Mouse (Mus musculus) embryonic facial prominence, embryonic 15.5 days (tissue): ENCODE results near the gene Kcnd1. TPM values are rescaled to one million over a fixed set of nuclear protein-coding genes. Genes with fewer than 3 reads are reported as not detected.

ENCODE experiments used
- ATAC-seq: fragments of 200-750 bp; cut with Nextera tagmentation; 2 replicates; pipeline ENCODE4 v1.8.0; 2017; ENCODE audit warnings: low read depth, moderate TSS enrichment; ENCODE audit not compliant: insufficient number of reproducible peaks, low FRiP score, low TSS enrichment
- H3K27ac ChIP-seq: fragments of 300-500 bp; sonication (generic); replicated peaks from 2 replicates; pipeline ENCODE4 v1.5.1; 2015; ENCODE audit warnings: mild to moderate bottlenecking, inconsistent platforms
- H3K27me3 ChIP-seq: fragments of 300-500 bp; sonication (generic); 2 replicates; pipeline ENCODE4 v1.6.1; 2015; ENCODE audit warnings: inconsistent platforms
- H3K36me3 ChIP-seq: fragments of 300-500 bp; sonication (generic); 2 replicates; pipeline ENCODE4 v1.6.1; 2015; ENCODE audit warnings: mild to moderate bottlenecking, inconsistent platforms
- H3K4me1 ChIP-seq: fragments of 300-500 bp; sonication (generic); 2 replicates; pipeline ENCODE4 v1.6.1; 2015; ENCODE audit warnings: inconsistent platforms
- H3K4me2 ChIP-seq: fragments of 300-500 bp; sonication (generic); replicated peaks from 2 replicates; pipeline ENCODE4 v1.6.1; 2015; ENCODE audit warnings: mild to moderate bottlenecking, inconsistent platforms
- H3K4me3 ChIP-seq: fragments of 300-500 bp; sonication (generic); replicated peaks from 2 replicates; pipeline ENCODE4 v1.5.1; 2015; ENCODE audit warnings: mild to moderate bottlenecking, inconsistent platforms
- H3K9ac ChIP-seq: fragments of 300-500 bp; sonication (generic); 2 replicates; pipeline ENCODE4 v1.6.1; 2015; ENCODE audit warnings: inconsistent platforms
- H3K9me3 ChIP-seq: fragments of 300-500 bp; sonication (generic); replicated peaks from 2 replicates; pipeline ENCODE4 v1.6.1; 2016; ENCODE audit warnings: inconsistent platforms
- WGBS: fragments of 180-500 bp; shearing (Covaris S2); methylation state at CpG from one replicate; pipeline ENCODE4 v1.1.7; 2015; 5-methylcytosine and 5-hydroxymethylcytosine counted together
- polyA plus RNA-seq: library from polyadenylated mRNA; unstranded; fragments of >200 nt; fragmentation: Nextera tagmentation; extraction: Ambion mirVana; gene quantifications from 2 replicates; pipeline ENCODE4 v1.2.1, GENCODE M21; 2015

The Kcnd1 gene
- polyA plus RNA-seq: 1.8 and 1.9 TPM in 2 replicates

DNA sequence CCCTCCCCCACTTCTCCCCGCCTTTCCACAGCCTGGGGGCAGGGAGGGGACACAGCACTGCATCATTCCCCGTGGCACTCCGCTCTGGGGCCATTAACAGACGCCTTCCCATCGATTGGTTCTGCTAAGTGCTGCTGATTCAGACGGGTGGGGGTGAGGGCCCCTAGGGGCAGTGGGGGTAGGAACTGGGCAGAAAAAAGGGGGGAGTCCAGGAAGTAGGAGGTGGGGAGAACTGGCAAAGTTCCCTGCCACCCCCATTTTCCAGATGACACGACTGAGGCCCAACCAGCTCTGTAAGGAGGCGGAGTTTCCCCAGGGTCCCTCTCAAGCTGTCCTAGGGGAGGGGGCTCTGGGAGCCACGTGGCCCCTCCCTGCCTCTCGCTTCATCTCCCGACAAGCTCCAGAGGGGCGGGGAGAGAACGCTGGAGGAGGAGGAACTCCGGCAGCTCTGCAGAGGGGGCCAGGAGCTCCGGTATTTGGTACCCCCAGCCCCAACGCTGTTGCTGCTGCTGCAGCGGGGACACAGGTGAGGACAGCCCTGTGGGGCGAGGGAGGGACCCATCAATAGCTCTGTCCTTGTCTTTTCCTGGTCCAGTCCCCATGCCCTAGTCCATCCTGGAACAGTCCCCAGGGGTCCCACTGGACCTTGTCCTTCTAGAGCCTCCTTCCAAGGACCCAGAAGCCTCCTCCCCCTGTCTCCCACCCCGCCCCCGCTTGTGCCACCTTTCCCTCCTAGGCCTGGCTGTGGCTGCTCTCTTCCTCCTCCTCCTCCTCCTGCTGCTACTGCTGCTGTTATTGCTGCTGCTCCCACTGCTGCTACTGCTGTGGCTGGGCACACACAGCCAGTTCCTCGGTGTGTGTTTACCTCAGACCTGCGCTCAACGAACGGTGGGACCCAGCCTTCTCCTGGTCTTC is at the start of gene Kcnd1:
Kcnd1 (plus strand) TSS at position 425 of the 915 bp plus-strand sequence.
- peak; percentile 75 for ATAC-seq

DNA sequence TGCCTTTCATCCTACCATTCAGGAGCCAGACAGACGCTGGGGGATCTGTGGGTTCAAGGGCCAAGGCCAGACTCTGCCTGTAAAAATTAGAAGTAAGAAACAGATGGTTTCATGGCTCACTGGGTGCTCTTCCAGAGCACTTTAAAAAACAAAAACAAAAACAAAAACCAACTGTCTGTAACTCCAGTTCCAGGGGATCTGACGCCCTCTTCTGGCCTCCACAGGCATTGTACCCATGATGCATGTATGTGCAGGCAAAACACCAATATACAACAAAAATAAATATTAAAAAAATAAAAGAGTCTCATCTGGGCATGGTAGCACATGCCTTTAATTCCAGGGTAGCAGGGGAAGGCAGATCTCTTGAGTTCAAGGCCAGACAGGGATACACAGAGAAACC is 49.3 kb upstream of the Kcnd1 start:
- Histone ChIP-seq H3K4me1 (no peaks in the 10 kb centered on the region), H3K4me2 (no peak overlapping the region), H3K36me3 (peaks cover 25% of the 10 kb centered on the region), H3K27ac (no peak overlapping the region), H3K9ac (no peak overlapping the region), H3K4me3 (no peak overlapping the region), H3K27me3 (no peaks in the 10 kb centered on the region), H3K9me3 (no peaks in the 10 kb centered on the region)
- WGBS: 50% methylated on average over 2 of the region's 2 CpGs
- ATAC-seq: no peak

More for the DNA sequence above, at the start of gene Kcnd1:
- peak within 1 kb of the TSS; percentile 31; the same call in 1 of the 2 replicates for H3K9ac ChIP-seq
- no peaks in the 10 kb centered on the region for H3K27me3 ChIP-seq
- H3K4me2 ChIP-seq: peak within 1 kb of the TSS; percentile 58
- peaks cover 6% of the 10 kb centered on the region; the same call in 1 of the 2 replicates for H3K4me1 ChIP-seq
- H3K9me3 ChIP-seq: no peaks in the 10 kb centered on the region
- H3K4me3 ChIP-seq: peak within 1 kb of the TSS; percentile 46
- no peak within 1 kb of the TSS for H3K27ac ChIP-seq
- no peaks in the 10 kb centered on the region for H3K36me3 ChIP-seq
- WGBS: 12% methylated on average over 19 of the region's 24 CpGs

DNA sequence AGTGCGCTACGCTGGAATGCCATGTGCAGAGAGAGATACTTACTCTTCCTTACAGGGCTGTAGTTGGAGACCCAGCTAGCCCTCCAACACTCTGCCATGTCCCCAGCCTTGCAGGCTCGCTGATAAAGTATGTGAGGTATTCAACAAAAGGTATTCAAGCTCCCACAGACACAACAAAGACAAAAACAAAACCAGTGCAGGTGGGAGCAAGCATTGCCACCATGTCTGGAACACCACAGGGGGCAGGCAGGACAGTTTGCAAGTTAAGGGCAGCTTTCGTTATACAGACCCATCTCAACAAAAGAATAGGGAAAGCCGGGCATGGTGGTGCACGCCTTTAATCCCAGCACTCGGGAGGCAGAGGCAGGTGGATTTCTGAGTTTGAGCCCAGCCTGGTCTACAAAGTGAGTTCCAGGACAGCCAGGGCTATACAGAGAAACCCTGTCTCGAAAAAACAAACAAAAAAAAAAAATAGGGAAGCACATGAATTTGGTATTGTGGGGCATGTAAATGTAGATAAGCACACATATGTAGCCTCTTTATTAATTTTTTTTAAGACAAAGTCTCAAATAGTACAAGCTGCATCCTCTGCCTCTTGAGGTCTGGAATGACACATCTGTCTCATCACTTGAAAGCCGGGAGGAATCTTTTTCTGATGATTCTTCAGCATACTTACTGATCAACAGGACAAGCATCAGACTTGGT is 46.4 kb upstream of the Kcnd1 start:
- no peak overlapping the region for H3K4me3 ChIP-seq
- no peak for ATAC-seq
- no peak overlapping the region for H3K9ac ChIP-seq
- no peaks in the 10 kb centered on the region for H3K9me3 ChIP-seq
- whole genome bisulfite sequencing: 75% methylated on average over 9 of the region's 9 CpGs
- H3K27me3 ChIP-seq: no peaks in the 10 kb centered on the region
- H3K27ac ChIP-seq: no peak overlapping the region
- H3K4me1 ChIP-seq: no peaks in the 10 kb centered on the region
- peaks cover 10% of the 10 kb centered on the region for H3K36me3 ChIP-seq
- no peak overlapping the region for H3K4me2 ChIP-seq

DNA sequence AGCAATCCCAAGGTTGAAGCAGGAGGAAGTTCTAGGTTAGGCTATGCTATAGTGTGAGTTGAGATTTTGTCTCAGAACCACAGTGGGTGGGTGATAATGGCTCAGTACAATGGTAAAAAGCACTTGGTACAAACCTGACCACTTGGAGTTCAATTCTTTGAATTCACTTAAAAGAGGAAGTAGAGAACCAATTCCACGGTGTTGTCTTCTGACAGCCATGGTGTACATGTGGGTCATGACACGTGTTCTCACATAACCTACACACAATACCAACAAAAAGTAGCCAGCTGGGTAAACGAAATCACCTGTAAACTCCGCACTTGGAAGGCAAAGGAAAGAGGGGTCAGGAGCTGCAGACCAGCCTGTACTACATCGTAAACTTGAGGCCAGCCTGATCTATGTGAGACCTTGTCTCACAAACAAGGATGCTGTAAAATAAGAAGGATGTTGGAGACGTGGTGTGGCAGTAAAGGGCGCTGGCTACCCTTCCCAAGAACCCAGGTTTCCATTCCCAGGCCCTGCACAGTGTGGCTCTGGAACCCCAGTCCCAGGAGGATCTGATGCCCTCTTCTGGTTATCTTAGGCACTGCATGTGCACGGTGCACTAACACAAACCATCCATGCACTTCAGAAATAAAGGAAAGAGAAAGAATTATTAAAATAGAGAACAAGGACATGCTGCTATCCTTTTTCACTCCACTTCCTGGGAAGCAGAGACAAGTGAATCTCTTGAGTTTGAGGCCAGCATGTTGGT is 45.6 kb upstream of the Kcnd1 start:
- H3K4me1 ChIP-seq: no peaks in the 10 kb centered on the region
- H3K27me3 ChIP-seq: no peaks in the 10 kb centered on the region
- 0 out of 2 replicates have a peak, but pooled peaks cover 5% of the 10 kb centered on the region for H3K36me3 ChIP-seq
- H3K4me3 ChIP-seq: no peak overlapping the region
- H3K4me2 ChIP-seq: no peak overlapping the region
- WGBS: 48% methylated on average over 8 of the region's 8 CpGs
- H3K9ac ChIP-seq: no peak overlapping the region
- ATAC-seq: peak; percentile 51; the same call in 1 of the 2 replicates
- H3K9me3 ChIP-seq: no peaks in the 10 kb centered on the region
- no peak overlapping the region for H3K27ac ChIP-seq

DNA sequence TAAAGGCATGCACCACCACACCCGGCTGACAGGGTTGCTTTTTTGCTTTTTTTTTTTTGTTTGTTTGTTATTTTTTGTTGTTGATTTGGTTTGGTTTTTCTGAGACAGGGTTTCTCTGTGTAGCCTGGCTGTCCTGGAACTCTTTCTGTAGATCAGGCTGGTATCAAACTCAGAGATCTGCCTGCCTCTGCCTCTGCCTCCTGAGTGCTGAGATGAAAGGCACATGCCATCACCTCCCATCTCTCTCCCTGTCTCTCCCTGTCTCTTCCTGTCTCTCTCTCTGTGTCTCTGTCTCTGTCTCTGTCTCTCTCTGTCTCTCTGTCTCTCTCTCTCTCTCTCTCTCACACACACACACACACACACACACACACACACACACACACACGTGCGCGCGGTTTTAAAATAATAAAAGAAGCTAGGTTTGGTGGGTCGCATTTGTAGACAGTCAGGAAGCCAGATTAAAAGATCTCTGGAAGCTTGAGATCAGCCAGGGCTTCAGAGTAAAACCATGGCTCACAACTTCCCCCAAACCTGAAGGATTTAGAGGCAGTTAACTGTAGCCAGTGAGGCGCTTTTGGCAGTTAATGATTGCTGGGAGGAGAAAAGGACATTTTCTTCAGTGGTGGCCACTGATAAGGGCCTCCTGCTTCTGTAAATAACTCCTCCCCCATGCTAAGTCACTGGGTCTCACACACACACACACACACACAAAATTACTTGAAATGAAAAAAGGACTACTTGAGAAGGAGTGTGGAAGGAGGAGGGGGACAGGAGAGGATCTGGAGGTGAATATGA is 43.4 kb upstream of the Kcnd1 start:
- Histone ChIP-seq H3K27ac (no peak overlapping the region), H3K9me3 (no peaks in the 10 kb centered on the region), H3K4me3 (no peak overlapping the region), H3K4me1 (no peaks in the 10 kb centered on the region), H3K4me2 (no peak overlapping the region), H3K9ac (no peak overlapping the region), H3K36me3 (0 out of 2 replicates have a peak, but pooled peaks cover 1% of the 10 kb centered on the region), H3K27me3 (no peaks in the 10 kb centered on the region)
- no peak for ATAC-seq
- WGBS: 78% methylated on average over 7 of the region's 7 CpGs

DNA sequence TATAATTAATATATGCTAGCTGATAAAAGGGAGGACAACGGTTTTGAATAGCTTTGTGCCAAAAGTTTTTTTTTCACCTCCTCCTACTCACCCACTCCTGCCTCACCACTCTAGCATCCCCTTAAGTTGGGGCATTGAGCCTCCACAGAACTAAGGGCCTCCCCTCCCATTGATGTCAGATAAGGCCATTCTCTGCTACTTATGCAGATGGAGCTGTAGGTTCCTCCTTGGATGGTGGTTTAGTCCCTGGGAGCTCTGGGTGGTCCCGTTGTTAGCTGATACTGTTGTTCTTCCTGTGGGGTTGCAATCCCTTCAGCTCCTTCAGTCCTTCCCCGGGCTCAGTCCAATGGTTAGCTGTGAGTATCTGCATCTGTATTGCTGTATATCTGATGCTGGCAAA is 42.8 kb upstream of the Kcnd1 start:
- Histone ChIP-seq H3K9me3 (no peaks in the 10 kb centered on the region), H3K36me3 (no peaks in the 10 kb centered on the region), H3K4me3 (no peak overlapping the region), H3K27ac (no peak overlapping the region), H3K4me1 (no peaks in the 10 kb centered on the region), H3K4me2 (no peak overlapping the region), H3K27me3 (no peaks in the 10 kb centered on the region), H3K9ac (no peak overlapping the region)
- ATAC-seq: no peak
- 23% methylated on average over 3 of the region's 3 CpGs for WGBS

DNA sequence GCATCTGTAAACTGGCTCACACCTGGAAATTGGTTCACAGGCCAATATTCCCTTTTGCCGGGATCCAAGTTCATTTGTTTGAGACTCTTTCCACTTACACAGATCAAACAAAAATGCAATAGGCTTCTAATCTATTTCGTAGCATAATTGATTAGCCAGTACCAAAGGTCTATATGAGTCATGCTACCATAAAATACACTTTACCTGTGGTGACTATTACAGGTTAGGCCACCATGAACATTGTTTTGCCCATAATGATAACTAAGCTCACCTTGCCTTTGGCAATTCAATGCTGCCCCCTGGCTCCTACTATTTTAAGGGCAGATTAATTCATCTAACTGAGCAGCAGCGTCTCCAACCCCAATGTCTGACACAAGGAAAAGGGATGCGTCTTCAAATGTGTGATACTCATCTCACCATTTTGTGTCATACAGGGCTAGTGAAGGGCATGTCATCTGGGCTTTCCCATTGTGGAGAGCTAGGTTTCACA is 39.4 kb upstream of the Kcnd1 start:
- Histone ChIP-seq H3K9me3 (no peaks in the 10 kb centered on the region), H3K4me1 (no peaks in the 10 kb centered on the region), H3K27me3 (no peaks in the 10 kb centered on the region), H3K9ac (no peak overlapping the region), H3K27ac (no peak overlapping the region), H3K4me2 (no peak overlapping the region), H3K36me3 (no peaks in the 10 kb centered on the region), H3K4me3 (no peak overlapping the region)
- no peak for ATAC-seq
- 75% methylated on average over 4 of the region's 4 CpGs for WGBS

DNA sequence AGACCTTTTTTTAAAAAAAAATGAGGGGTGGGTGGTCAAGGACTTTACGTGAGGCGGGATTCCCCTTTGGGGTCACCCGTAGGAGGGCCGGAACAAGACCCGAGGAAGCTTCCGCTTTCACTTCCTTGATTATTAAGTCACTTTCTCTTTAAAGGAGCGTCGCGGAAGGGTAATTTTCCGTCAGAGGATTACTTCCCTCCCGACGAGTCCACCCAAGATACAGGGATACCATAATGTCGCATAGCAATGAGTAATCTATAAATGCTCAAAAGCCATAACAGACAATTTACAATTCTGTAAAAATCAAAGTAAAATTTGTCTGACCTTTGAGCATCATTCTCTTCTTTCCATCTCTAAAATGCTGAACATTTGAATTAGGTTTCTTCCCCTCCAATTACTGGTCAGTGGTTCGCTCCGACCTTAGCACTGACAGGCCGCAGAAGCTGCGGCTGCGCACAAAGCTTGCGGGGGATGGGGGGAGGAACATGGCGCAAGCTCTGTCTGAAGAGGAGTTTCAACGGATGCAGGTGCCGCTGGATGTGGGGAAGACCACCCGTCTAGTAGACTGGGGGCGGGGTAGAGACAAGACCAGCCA is 32.5 kb upstream of the Kcnd1 start, which contains the start of gene Gripap1:
Gripap1 (plus strand) TSS at position 224 of the 595 bp plus-strand sequence.
- 0 out of 2 replicates have a peak, but pooled peaks cover 4% of the 10 kb centered on the region for H3K4me1 ChIP-seq
- H3K4me3 ChIP-seq: peak within 1 kb of the TSS; percentile 54
- H3K27me3 ChIP-seq: no peaks in the 10 kb centered on the region
- peak within 1 kb of the TSS; percentile 49 for H3K4me2 ChIP-seq
- peak; percentile 80; the same call in 1 of the 2 replicates for ATAC-seq
- H3K36me3 ChIP-seq: no peaks in the 10 kb centered on the region
- H3K27ac ChIP-seq: no peak within 1 kb of the TSS
- WGBS: 14% methylated on average over 24 of the region's 24 CpGs
- peak within 1 kb of the TSS; percentile 35 for H3K9ac ChIP-seq
- no peaks in the 10 kb centered on the region for H3K9me3 ChIP-seq

DNA sequence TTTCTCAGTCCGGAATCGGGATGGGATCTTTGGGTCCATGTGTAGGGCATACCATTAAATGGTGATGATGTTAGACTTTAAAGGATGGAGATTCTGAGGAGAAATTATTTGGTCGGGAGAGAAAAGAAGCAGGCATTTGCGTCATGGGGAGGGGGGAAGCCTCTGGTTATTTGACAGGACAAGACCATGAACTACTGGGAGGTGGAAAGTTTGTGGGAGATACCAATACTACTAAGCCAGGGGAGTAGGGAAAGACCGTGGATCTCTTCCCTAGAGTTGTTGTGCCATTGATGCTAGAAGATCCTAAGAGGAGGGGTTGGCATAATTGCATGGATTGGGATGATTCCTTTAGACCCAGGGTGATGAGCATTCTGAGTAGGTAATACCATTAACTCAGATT is 31.8 kb upstream of the Kcnd1 start:
- Histone ChIP-seq H3K4me1 (0 out of 2 replicates have a peak, but pooled peaks cover 4% of the 10 kb centered on the region), H3K9me3 (no peaks in the 10 kb centered on the region), H3K36me3 (no peaks in the 10 kb centered on the region), H3K27ac (no peak overlapping the region), H3K27me3 (no peaks in the 10 kb centered on the region), H3K4me2 (peak overlapping the region; percentile 49), H3K4me3 (peak overlapping the region; percentile 54), H3K9ac (peak overlapping the region; percentile 35)
- no peak for ATAC-seq
- WGBS: 26% methylated on average over 5 of the region's 5 CpGs

DNA sequence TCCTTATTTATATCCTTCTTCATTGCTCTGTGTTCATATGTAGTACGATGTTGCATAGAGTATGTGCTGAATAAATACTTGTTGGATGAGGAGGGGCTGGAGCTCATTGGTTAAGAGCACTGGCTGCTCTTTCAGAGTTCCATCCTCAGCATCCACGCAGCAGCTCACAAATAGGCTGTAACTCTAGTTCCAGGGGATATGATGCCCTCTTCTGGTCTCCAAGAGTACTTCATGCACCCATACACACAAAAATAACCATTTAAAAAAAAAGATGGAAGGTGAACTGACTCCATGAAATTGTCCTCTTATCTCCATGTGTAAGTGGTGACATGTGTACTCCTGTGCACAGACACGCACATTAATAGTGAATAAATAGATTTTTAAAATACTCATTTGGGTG is 28.7 kb upstream of the Kcnd1 start:
- Histone ChIP-seq H3K4me3 (no peak overlapping the region), H3K36me3 (no peaks in the 10 kb centered on the region), H3K4me1 (0 out of 2 replicates have a peak, but pooled peaks cover 4% of the 10 kb centered on the region), H3K9ac (no peak overlapping the region), H3K4me2 (no peak overlapping the region), H3K27me3 (no peaks in the 10 kb centered on the region), H3K27ac (no peak overlapping the region), H3K9me3 (no peaks in the 10 kb centered on the region)
- WGBS: 49% methylated on average over 3 of the region's 3 CpGs
- ATAC-seq: no peak
